ENCODE assay signal across 10 mouse cellular contexts in genomic region chr6:55399910-55400309, GRCm38 (mm10). TPM values are rescaled to one million over a fixed set of nuclear protein-coding genes. Genes with fewer than 3 reads are reported as not detected.
DNase-seq lines count a peak whose midpoint lies in the region; ATAC-seq and TF ChIP-seq lines count a peak whose summit lies in the region.
"Had no signal": no experiment of that assay in that cellular context is flagged by ENCODE, and none has a peak within 500 bp of the region (broad histone marks: within the 10 kb centered on the region; RNA-seq: fewer than 3 reads in every experiment).

No protein-coding gene starts in this region.

- H3K36me3 ChIP-seq in midbrain, embryonic 10.5 days, result no peaks in the 10 kb centered on the region
- no peaks in the 10 kb centered on the region for H3K36me3 ChIP-seq in midbrain, embryonic 13.5 days
- H3K36me3 ChIP-seq: heart, embryonic 13.5 days had no signal

- peaks cover 25% of the 10 kb centered on the region for H3K4me1 ChIP-seq in midbrain, embryonic 10.5 days
- peaks cover 25% of the 10 kb centered on the region for H3K4me1 ChIP-seq in midbrain, embryonic 13.5 days (replicated peaks)

- 0 out of 2 replicates have a peak overlapping the region, but pooled peaks have one; percentile 42 for H3K27ac ChIP-seq in midbrain, embryonic 10.5 days (replicated peaks)
- H3K27ac ChIP-seq in midbrain, embryonic 13.5 days, result no peak overlapping the region
- H3K27ac ChIP-seq: heart, embryonic 13.5 days had no signal

- WGBS in midbrain, embryonic 10.5 days, result 86% methylated on average over 5 of the region's 5 CpGs
- WGBS in midbrain, embryonic 13.5 days, result 64% methylated on average over 5 of the region's 5 CpGs

- no peak for TF ChIP-seq CTCF in brain, embryonic 14.5 days (IDR thresholded peaks at IDR 0.05; ENCODE audit: borderline replicate concordance, extremely low read depth, insufficient read depth, insufficient read length)

- no peak overlapping the region for H3K4me2 ChIP-seq in midbrain, embryonic 13.5 days (replicated peaks)
- H3K4me2 ChIP-seq: heart, embryonic 13.5 days had no signal

- DNase-seq in midbrain, embryonic 10.5 days (ENCODE audit: low spot score), result no peak
- peak; percentile 95 for DNase-seq in brain, embryonic 14.5 days (ENCODE audit: low read depth)
- DNase-seq in frontal cortex, postnatal 14 days (ENCODE audit: low spot score in 2 of 2), result peak; percentile 60 to 71
- DNase-seq in left cerebral cortex, adult 18-20 months (ENCODE audit: low spot score in 2 of 2), result peak; percentile 80 to 87
- DNase-seq in telencephalon, adult 2 months (ENCODE audit: low read depth, low spot score), result peak; percentile 75

- no peak for TF ChIP-seq POLR2A in brain, embryonic 14.5 days (IDR thresholded peaks at IDR 0.05; ENCODE audit: borderline replicate concordance, extremely low read depth, insufficient read depth, insufficient read length, poor library complexity, severe bottlenecking)

- no peak overlapping the region for H3K9ac ChIP-seq in midbrain, embryonic 13.5 days (replicated peaks)
- H3K9ac ChIP-seq: heart, embryonic 13.5 days had no signal

- H3K9me3 ChIP-seq in midbrain, embryonic 10.5 days (replicated peaks), result no peaks in the 10 kb centered on the region
- no peaks in the 10 kb centered on the region for H3K9me3 ChIP-seq in midbrain, embryonic 13.5 days
- H3K9me3 ChIP-seq: heart, embryonic 13.5 days had no signal

- no peak overlapping the region for H3K4me3 ChIP-seq in midbrain, embryonic 10.5 days
- H3K4me3 ChIP-seq in midbrain, embryonic 13.5 days (replicated peaks), result no peak overlapping the region
- H3K4me3 ChIP-seq: heart, embryonic 13.5 days had no signal

- 0 out of 2 replicates have a peak, but pooled peaks cover 2% of the 10 kb centered on the region for H3K27me3 ChIP-seq in midbrain, embryonic 10.5 days (ENCODE audit: low read depth, poor library complexity, severe bottlenecking)
- H3K27me3 ChIP-seq in midbrain, embryonic 13.5 days, result no peaks in the 10 kb centered on the region

- ATAC-seq in midbrain, embryonic 13.5 days, result no peak
- ATAC-seq in CD4-positive, CD25-positive, alpha-beta regulatory T cell, adult 4 months, result no peak

RNA-seq across cellular contexts. Expression of gene Ghrhr, which starts 23.8 kb away (rescaled TPM):
- polyA plus RNA-seq in midbrain, embryonic 10.5 days (2016; fragmentation: Nextera tagmentation; extraction: Ambion mirVana), result not detected in 2 replicates
- polyA plus RNA-seq in midbrain, embryonic 13.5 days (2015; fragmentation: Nextera tagmentation; extraction: Ambion mirVana), result not detected in 2 replicates
- polyA plus RNA-seq in brain, embryonic 14.5 days (2012; rRNA removed), result not detected in 2 replicates
- total RNA-seq in left cerebral cortex, adult 18-20 months (2021), result not detected
- not detected for polyA plus RNA-seq in CD4-positive, CD25-positive, alpha-beta regulatory T cell, adult 4 months (2017; shearing (Covaris generic))
- total RNA-seq: adrenal gland, postnatal 4 days had no signal
- polyA plus RNA-seq: heart, embryonic 13.5 days; testis, adult 2 months had no signal

RNA-seq across cellular contexts. Expression of gene Adcyap1r1, which starts 51.9 kb away (rescaled TPM):
- polyA plus RNA-seq in midbrain, embryonic 10.5 days (2016; fragmentation: Nextera tagmentation; extraction: Ambion mirVana), result 31.4 and 34.3 TPM in 2 replicates
- polyA plus RNA-seq in midbrain, embryonic 13.5 days (2015; fragmentation: Nextera tagmentation; extraction: Ambion mirVana), result 31.3 and 33.5 TPM in 2 replicates
- 44.6 and 69.0 TPM in 2 replicates for polyA plus RNA-seq in brain, embryonic 14.5 days (2012; rRNA removed)
- total RNA-seq in left cerebral cortex, adult 18-20 months (2021), result 100 to 1,000 TPM; 121 to 135 TPM
- polyA plus RNA-seq in CD4-positive, CD25-positive, alpha-beta regulatory T cell, adult 4 months (2017; shearing (Covaris generic)), result not detected

Comparison
In these comparisons a context has a peak if more than half of its experiments do, and no peak if none do; other contexts are left out.
1. RNA of gene Adcyap1r1, which starts 51.9 kb away (polyA plus RNA-seq): 44.6 to 69.0 TPM in brain, embryonic 14.5 days, 31.4 to 34.3 TPM in midbrain, embryonic 10.5 days and 31.3 to 33.5 TPM in midbrain, embryonic 13.5 days; not detected in CD4-positive, CD25-positive, alpha-beta regulatory T cell, adult 4 months; every median in the first group is over 10 times any median in the second.